Mouse (Mus musculus): ENCODE results near the gene Coq7. TPM values are rescaled to one million over a fixed set of nuclear protein-coding genes. Genes with fewer than 3 reads are reported as not detected.

Coq7 gene
- 7.4 TPM for polyA plus RNA-seq (2017; shearing (Covaris generic))

DNA sequence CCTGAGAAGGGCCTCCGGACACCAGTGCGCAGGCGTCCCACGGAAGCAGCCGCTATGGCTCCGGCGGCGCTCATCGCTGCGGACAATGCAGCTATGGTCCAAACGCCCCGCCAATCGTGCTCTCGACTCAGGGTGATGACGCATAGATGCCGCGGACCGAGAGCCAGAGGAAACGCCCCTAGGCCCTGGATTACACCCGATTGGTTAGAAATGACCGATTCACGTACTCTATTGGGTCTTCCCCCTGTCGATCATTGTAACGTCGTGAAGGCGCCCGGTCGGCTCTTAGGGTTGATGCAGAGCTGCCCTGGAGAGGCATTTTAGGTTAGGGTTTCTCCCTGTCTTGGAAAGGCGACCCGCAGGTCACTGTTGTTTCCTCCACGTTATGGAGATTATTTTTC, at the start of gene Coq7:
TSS of gene Coq7 (minus strand) at position 179 of the 401 bp plus-strand sequence.

DNA sequence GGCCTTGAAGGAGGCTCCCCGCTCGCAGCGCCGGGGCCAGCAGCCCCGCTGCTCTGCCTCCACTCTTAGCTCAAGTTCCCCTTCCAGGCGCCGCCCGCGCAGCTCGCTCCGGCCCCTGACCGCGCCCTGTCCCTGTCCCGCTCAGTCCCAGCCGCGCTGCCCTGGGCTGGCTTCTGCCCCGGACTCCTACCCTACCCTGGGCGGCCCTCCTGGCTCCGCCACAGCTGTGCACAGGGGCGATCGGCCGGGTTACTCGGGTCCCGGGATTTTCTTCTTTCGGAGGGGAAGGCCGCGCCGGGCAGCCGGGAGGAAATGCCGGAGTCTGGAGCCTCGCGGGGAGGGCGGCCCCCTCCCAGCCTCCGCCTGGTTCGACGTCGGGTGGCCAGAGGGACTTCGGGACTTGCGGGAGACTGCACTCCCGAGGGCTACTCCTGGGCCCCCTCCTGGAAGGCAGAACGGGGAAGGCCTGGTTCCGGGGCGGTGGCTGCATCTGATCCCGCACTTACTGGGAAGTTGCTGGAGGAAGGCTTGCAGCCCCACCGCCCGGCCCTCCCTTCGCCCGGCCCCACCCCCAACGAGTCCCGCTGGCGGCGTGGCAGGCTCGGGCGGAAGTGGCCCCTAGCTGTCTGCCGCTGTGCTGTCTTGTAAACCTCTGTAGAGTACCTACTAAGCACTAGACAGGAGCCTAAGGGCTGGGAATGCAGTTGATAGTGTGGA, 41.6 kb downstream of the Coq7 start, which contains the start of gene Itpripl2:
TSS of gene Itpripl2 (minus strand) at position 545 of the 717 bp plus-strand sequence.

Other genes with a start within 250 kb of the Coq7 start
- not detected for gene Syt17, start 85.1 kb downstream of the Coq7 start, polyA plus RNA-seq (2017; shearing (Covaris generic))
- 1.2 TPM for gene Itpripl2, start 41.4 kb downstream of the Coq7 start, polyA plus RNA-seq (2017; shearing (Covaris generic))
- gene Tmc7, start 51.4 kb upstream of the Coq7 start, polyA plus RNA-seq (2017; shearing (Covaris generic)), result not detected
- not detected for gene Tmc5, start 63.9 kb upstream of the Coq7 start, polyA plus RNA-seq (2017; shearing (Covaris generic))
- gene Gde1, start 172.4 kb upstream of the Coq7 start, polyA plus RNA-seq (2017; shearing (Covaris generic)), result 50.4 TPM
- gene Ccp110, start 179.2 kb upstream of the Coq7 start, polyA plus RNA-seq (2017; shearing (Covaris generic)), result 4.2 TPM
- 65.0 TPM for gene Vps35l, start 206.9 kb upstream of the Coq7 start, polyA plus RNA-seq (2017; shearing (Covaris generic))